Mouse (Mus musculus): Measurements from ENCODE around the gene Cers2.

Gene Cers2

DNA sequence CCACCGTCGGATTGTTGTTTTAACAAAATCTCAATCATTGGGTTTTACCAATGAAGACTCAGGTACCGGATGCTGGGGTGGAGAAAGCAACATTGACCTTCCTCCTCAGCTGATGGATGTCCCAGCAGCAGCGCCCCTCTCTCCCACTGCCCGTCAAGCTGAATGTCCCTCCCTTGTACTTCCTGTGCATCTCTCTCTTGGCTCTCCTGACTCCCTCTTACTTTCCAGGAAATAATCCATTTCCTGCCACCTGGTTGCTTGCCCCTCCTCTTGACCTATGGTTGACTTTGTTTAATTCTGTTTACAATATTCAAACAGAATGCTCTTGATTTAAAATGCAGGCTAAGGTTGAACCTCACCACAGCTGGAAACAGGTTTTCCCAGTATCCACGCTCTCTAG lies 24.4 kb upstream of the Cers2 start:
- no peak for DNase-seq

DNA sequence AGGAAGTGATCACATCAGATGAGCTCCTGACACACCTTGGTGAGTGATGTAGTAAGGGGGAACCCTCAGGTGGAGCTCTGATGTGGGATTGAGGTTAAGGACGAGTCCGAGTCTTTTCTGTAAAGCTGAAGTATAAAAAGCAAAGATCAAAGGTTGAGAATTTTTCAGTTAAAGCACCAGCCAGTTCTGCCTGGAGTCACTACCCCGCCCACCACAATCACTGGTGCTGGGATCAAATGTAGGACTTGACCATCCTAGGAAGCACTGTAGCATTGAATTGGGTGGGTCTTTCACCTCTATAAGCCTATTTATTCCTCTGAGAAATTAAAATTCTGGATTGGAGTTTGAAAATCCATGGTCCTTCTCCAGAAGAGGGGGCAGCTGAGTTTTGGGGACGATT lies 23.6 kb upstream of the Cers2 start:
- DNase-seq: no peak

GRCm38 (mm10) chr3:95292899-95293298 lies 21.7 kb upstream of the Cers2 start:
- no peak for DNase-seq

- no peak for DNase-seq
Measured at GRCm38 (mm10) chr3:95293537-95293936, 21.1 kb upstream of the Cers2 start.

GRCm38 (mm10) chr3:95294316-95294715 lies 20.3 kb upstream of the Cers2 start:
- DNase-seq: no peak

- DNase-seq: no peak
Measured at GRCm38 (mm10) chr3:95294718-95295117, 19.9 kb upstream of the Cers2 start.

DNA sequence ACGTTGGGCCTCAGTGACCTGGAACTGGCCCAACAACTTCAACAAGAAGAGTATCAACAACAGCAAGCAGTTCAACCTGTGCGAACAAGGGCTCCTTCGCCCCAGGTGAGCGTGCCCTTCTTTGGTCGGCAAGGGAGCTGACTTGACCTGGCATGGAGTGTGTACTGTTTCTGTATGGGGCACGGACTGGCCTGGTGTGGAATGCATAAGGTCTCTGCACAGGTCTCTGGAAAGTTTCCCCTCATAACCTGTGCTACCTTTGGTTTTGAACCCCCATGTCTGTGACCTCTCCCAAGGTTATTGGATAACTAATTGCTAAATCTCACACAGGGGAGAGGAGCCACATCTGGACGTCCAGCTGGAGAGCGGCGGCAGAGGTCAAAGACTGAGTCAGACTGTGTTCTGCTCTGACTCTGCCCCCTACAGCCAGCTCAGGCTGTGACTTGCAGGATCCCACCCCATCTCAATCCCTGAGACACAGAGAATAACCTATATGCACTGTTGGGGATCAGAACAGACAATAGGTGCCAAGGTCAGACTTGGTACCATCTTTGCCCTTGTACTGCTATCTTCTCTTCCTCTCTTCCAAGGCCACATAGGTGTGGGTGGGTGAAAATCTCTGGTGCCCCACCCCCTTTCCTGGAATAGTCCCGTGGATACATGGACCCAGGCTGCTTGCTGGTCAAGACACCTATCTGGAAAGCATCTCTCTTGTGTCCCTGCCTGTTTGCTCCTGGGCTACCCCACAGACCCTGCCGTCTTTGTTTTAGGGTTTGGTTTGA lies 19.1 kb upstream of the Cers2 start:
- no peak for DNase-seq

DNA sequence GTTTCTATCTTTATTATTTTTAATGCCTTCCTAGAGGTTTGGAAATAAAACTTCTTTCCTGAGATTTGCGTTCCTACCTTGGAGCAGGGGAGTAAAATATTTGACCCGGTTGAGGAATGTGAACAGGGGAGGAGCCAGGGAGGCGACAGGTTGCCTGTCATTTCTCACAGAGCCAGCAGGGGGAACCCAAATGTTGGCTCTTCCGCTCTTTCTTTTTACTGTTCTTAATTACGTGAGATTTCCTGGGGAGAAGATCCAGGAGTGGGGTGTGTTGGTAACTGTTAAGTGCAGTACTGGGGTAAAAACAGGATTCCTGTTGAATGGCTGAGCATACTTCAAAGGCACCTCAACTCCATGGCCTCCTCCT lies 18.5 kb upstream of the Cers2 start:
- DNase-seq: no peak

DNA sequence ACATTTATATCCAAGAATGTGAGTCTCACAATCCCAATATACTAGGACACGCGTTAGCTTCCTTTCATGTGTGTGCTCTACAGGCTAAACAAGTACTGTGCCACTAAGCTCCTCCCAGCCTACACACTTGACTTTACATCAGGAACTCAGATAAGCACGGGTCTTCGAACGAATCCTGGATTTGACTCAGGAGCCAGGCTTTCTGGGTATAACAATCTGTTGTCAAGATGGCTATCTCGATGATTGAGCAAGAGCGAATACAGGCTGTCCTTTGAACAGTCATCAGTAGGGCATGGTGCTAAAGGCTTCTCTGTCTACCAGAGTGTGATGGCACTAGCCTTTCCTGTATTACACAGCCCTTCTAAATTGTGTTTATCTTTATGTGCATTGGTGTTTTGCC lies 16.6 kb upstream of the Cers2 start:
- DNase-seq: no peak

DNA sequence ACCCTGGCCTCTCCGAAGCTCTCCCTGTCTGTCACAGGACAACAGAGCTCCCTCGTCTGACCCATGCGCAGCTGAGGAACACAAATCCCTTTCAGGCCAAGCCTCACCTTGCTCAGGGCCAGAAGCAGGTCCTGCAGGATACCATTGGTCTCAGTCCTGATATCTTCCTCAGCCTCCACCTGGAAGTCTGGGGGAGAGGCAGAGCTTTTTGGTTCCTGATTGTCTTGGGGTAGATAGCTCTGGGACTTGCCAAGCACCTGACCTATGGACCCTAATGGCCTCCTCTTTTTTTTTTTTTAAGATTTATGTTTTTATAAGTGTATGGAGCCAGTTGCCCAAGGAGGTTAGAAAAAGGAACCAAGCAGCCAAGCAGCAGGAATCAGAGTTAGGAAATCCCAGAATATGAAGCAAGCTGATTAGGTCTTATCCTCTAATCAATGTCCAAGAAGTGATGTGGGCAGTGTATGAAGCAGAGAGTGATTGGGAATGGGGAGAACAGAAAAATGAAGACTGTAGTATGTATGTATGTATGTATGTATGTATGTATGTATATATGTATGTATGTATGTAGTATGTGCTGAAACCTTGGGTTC lies 13.3 kb upstream of the Cers2 start:
- no peak for DNase-seq

DNA sequence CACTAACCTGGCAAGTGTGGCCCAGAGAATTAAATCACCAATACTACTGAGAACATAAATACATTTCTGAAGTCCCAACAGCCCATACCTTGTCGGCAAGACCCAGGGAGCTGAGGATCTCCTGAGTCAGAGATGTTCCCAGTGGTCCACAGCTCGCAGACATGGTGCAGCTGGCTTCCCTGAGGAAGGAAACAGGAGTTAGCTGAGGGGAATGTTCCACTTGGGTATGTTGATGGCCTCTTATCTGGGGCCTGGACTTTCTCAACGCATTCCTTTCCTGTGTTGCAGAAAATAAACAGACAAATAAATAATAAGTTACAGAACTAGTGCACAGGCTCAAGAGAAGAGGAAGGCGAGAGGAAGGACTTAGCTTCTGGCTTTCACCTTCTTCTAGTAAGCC lies 8.3 kb upstream of the Cers2 start:
- DNase-seq: no peak

- no peak for DNase-seq
Measured at GRCm38 (mm10) chr3:95307100-95307499, 7.5 kb upstream of the Cers2 start, which contains the start of gene Anxa9. Gene Anxa9 (minus strand): TSS chr3:95307176.

DNA sequence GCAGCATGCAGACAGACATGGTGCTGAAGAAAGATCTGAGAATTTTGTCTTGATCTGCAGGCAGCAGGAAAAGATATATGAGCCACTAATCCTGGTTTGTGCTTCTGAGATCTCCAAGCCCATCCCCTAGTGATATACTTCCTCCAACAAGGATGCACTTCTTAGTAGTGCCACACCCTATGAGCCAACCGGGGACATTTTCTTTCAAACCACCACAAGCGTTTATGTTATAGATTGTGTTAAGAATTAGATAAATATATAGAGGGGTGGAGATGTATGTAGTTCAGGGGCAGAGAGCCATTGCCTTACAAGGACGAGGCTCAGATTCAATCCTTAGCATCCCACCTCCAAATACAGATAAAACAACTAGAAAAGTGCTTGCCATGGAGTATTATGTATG lies 4.1 kb upstream of the Cers2 start:
- DNase-seq: no peak

DNA sequence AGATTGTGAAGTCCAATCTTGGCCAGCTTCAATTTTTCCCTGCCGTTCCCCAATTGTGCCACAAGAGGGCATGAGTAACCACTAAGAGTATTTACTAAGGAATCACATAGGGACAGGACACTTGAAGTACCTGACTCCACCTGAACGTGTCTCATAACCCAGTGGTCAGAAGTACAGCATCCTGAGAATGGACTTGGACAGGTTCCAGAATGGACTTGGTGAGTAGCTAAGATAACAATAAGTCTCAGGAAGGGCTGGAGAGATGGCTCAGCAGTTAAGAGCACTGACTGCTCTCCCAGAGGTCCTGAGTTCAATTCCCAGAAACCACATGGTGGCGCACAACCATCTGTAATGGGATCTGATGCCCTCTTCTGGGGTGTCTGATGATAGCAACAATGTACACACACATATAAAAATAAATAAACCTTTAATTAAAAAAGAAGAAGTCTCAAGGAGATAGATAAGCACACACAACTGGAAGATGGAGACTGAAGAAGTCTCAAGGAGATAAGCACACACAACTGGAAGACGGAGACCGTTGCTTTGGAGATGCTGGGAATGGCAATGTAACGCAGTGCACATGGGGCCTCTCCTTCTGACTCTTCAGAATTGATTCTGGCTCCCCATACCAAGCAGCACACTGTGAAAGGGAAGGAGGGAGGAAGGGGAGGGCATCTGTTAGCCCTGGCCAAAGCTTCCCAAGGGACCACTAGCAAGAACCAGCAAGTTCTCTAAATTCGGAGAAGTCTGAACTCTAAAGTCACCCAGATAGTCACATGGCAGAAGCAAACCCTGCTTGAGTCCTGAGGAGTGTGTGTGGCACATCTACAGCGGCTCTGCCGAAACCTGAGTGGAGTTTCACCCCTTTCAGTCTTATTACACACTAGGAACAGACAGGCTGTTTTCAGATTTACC lies 3.4 kb upstream of the Cers2 start:
- DNase-seq: peak; percentile 28

- DNase-seq: no peak
Measured at GRCm38 (mm10) chr3:95312623-95313022, 2.0 kb upstream of the Cers2 start.

GRCm38 (mm10) chr3:95313476-95313875 lies 1.1 kb upstream of the Cers2 start:
- DNase-seq: no peak

GRCm38 (mm10) chr3:95314075-95314474 lies 516 bp upstream of the Cers2 start:
- no peak for DNase-seq

DNA sequence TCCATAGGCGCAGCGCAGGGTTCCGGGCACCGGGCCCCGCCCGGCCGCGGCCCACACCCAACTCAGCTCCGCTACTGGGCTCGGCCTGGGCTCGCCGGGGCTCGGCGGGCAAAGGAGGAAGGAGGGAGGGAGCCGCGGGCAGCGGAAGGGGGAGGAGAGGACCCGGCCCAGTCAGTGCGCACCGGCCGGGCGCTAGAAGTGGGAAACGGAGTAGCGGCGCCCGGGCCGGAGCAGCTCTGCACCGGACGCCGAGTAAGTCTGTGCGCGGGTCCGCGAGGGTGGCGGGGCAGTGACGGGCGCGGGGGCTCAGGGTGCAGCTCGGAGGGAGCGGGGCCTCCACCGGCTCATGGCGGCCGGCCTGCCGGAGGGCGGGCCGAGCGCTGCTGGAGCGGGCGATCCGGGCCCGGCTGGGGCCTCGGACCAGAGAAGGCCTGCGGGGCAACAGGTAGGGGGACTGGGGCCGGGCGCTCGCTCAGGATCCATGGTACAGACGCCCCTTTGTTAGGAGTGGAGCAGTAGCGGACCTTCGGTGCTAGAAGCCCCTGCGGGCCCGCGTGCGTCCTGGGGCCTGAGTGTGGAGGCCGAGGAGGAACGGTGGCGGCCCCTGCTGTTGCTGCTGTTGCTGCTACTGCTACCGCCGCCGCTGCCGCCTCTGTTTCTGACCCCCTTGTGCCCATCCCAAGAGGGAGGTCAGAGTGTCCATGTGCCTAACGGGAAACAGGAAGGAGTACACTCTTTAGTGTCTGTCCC lies 678 bp downstream of the Cers2 start:
- DNase-seq: peak; percentile 79

- DNase-seq: no peak
Measured at GRCm38 (mm10) chr3:95315844-95316550, 1.4 kb downstream of the Cers2 start.

DNA sequence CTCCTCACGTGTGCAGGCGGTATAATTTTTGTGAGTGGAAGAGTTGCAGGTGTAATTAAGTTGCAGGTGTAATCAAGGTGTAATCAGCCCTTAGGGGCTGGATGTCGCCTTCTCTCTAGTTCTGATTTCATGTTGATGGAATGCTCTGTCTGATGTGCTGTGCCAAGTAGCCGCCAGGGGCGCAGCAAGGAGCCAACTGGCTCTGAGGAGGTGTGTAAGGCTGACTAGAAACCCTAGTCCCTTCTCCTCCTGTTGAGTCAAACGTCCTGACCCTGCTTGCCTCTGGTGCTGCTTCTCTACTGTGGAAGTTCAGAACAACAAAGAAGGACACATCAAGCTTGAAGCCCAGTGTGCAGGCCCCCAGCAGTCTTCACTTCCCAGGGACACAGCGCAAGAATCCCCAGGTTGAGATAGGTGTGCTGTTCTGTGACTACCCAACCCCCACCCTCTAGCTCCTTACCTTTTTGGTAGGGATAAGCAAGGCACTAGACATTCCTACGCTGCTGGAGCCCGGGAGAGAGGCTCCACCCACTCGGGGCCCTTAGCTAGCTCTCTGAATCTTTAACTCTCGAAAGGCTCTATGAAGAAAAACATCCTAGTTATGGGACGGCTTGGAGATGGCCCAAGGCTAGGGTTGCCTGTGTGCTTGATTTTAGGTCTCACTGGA lies 3.0 kb downstream of the Cers2 start:
- peak; percentile 56 for DNase-seq

DNA sequence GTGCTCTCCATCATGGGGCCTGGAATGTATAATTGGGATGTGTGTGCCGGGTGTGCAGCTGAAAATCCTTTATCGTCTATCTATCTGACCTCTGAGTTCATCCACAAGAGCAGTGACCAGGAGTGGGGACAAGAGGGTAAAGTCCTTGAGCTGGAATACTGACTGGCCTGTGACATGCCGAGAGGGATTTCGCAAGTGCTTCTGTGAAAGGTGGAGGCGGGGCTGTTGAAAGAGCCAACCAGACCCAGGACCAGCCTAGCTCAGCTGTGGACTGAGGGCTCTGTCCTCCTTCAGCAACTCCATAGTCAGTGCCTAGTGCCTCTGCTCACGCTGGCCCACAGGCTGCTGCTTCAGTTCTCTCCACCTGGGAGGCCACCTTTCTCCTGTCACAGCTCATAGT lies 4.0 kb downstream of the Cers2 start:
- DNase-seq: no peak

DNA sequence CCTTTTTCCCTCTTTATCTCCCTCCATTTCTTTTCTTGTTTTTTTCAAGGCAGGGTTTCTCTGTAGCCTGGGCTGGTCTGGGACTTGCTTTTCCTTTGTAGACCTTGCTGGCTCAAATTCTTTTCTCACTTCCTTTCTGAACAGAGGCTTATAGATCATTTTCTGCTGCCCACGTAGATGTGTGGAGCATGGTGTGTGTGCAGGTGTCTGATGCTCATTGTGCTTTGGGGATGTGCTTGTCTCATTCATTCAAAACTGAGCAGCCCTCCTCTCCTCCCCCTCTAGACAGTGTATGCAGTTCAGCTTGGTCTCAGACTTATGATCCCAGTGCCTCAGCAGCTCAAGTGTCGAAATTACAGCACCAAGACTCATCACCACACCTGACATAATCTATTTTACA lies 4.5 kb downstream of the Cers2 start:
- no peak for DNase-seq

All from right cerebral cortex, postnatal 25 days (tissue).